Mouse (Mus musculus) embryonic facial prominence, embryonic 13.5 days (tissue): ENCODE data around the gene Gtf2f2. TPM values are rescaled to one million over a fixed set of nuclear protein-coding genes. Genes with fewer than 3 reads are reported as not detected.
A peak's percentile ranks its signal among the peaks of the same experiment; 100 is the strongest.

Experiments used
- ATAC-seq: fragments of 200-750 bp; cut with Nextera tagmentation; 2 replicates; pipeline ENCODE4 v1.8.0; 2017; ENCODE audit warnings: low read depth; ENCODE audit not compliant: insufficient number of reproducible peaks, insufficient read depth, low FRiP score, low TSS enrichment
- H3K27ac ChIP-seq: fragments of 300-500 bp; sonication (generic); 2 replicates; pipeline ENCODE4 v1.5.1; 2015; ENCODE audit warnings: moderate library complexity, mild to moderate bottlenecking, inconsistent platforms
- H3K27me3 ChIP-seq: fragments of 300-500 bp; sonication (generic); 2 replicates; pipeline ENCODE4 v1.6.1; 2015; ENCODE audit warnings: mild to moderate bottlenecking, inconsistent platforms
- H3K36me3 ChIP-seq: fragments of 300-500 bp; sonication (generic); 2 replicates; pipeline ENCODE4 v1.6.1; 2015; ENCODE audit warnings: mild to moderate bottlenecking, inconsistent platforms
- H3K4me1 ChIP-seq: fragments of 300-500 bp; sonication (generic); 2 replicates; pipeline ENCODE4 v1.6.1; 2015; ENCODE audit warnings: inconsistent platforms
- H3K4me2 ChIP-seq: fragments of 300-500 bp; sonication (generic); 2 replicates; pipeline ENCODE4 v1.6.1; 2015; ENCODE audit warnings: moderate library complexity, mild to moderate bottlenecking, inconsistent platforms
- H3K4me3 ChIP-seq: fragments of 300-500 bp; sonication (generic); 2 replicates; pipeline ENCODE4 v1.5.1; 2015; ENCODE audit warnings: mild to moderate bottlenecking, inconsistent platforms
- H3K9ac ChIP-seq: fragments of 300-500 bp; sonication (generic); 2 replicates; pipeline ENCODE4 v1.6.1; 2015; ENCODE audit warnings: mild to moderate bottlenecking, inconsistent platforms
- H3K9me3 ChIP-seq: fragments of 300-500 bp; sonication (generic); 2 replicates; pipeline ENCODE4 v1.6.1; 2016; ENCODE audit warnings: inconsistent platforms
- WGBS: fragments of 180-500 bp; shearing (Covaris S2); methylation state at CpG from one replicate; pipeline ENCODE4 v1.1.7; 2015; ENCODE audit warnings: mixed read lengths; 5-methylcytosine and 5-hydroxymethylcytosine counted together
- polyA plus RNA-seq: library from polyadenylated mRNA; unstranded; fragments of >200 nt; fragmentation: Nextera tagmentation; extraction: Ambion mirVana; gene quantifications from 2 replicates; pipeline ENCODE4 v1.2.1, GENCODE M21; 2015

Gtf2f2 gene
- polyA plus RNA-seq, 1 experiment from 2014 or later: 39.0 TPM

DNA sequence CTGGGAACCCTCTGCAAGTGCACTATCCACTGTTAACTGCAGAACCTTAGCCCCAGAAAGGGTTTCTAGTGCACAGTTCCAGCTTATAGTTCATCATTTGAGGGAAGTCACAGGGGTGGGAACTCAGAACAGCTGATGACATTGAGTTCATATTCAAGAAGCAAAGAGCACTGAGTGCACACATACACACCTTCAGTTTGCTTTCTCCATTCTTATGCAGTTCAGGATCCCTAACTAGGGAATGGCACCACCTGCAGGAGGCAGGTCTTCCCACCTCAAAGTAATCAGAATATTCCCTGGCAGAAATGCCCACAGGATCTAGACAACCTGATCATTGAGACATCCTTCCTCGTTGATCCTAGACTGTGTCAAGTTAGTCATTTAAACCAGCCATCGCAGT is 151.0 kb downstream of the Gtf2f2 start:
- no peak overlapping the region for H3K9ac ChIP-seq
- H3K36me3 ChIP-seq: no peaks in the 10 kb centered on the region
- no peak overlapping the region for H3K4me3 ChIP-seq
- peaks cover 13% of the 10 kb centered on the region for H3K4me1 ChIP-seq
- no peak for ATAC-seq
- no peak overlapping the region for H3K4me2 ChIP-seq
- no peak overlapping the region for H3K27ac ChIP-seq
- WGBS: 84% methylated on average over 2 of the region's 2 CpGs
- H3K9me3 ChIP-seq: no peaks in the 10 kb centered on the region
- no peaks in the 10 kb centered on the region for H3K27me3 ChIP-seq

DNA sequence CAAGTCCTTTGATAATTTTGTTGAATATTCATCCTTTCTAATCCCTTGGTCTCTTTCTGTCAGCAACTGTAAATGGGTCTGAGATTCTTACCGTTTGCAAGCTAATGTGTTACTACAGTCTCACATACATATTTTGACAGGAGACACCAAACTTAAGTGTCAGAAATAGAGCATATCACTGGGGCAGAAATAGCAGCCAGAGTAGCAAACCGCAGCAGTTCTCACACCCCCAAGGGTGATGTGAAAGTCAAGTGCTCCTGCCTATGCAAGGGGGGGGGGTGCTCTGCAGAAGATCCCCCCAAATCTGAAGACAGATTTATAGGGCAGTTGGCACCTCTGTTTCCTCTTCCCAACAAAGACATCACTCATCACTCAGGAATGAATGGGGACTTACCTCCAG is 152.5 kb downstream of the Gtf2f2 start:
- H3K4me2 ChIP-seq: no peak overlapping the region
- WGBS: 69% methylated on average over 2 of the region's 2 CpGs
- no peak for ATAC-seq
- no peak overlapping the region for H3K9ac ChIP-seq
- H3K36me3 ChIP-seq: peaks cover 9% of the 10 kb centered on the region; the same call in 1 of the 2 replicates
- H3K4me3 ChIP-seq: no peak overlapping the region
- H3K4me1 ChIP-seq: peaks cover 3% of the 10 kb centered on the region; the same call in 1 of the 2 replicates
- no peaks in the 10 kb centered on the region for H3K9me3 ChIP-seq
- H3K27me3 ChIP-seq: no peaks in the 10 kb centered on the region
- H3K27ac ChIP-seq: no peak overlapping the region

DNA sequence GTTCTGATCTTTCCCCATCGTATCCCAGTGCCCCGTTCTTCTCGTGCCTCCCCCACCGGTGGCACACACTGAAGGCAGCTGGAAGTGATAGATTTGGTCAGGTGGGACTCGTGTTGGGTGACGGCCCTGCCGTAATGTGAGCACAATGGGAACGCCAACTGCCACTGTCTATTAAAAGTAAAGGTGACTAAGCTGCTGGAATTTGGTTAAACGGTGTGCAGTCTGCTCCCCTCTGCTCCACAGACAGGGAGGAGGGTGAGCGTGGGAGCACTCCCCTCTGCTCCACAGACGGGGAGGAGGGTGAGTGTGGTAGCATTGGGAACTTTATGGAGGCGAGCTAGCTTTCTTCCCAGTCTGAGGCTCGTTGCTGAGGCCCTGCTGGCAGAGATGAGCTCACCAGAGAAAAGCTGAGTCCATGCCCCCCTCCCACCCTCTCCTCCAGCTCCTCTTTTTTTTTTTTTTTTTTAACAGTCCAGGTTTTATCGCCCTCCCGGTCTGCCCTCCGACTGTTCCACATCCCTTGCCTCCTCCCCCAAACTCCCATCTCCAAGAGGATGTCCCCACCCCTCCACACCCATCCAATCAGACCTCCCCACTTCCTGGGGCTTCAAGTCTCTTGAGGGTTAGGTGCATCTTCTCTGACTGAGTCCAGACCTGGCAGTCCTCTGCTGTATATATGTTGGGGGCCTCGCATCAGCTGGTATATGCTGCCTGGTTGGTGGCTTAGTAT is 155.2 kb downstream of the Gtf2f2 start:
- no peaks in the 10 kb centered on the region for H3K9me3 ChIP-seq
- 0 out of 2 replicates have a peak overlapping the region, but pooled peaks have one; percentile 6 for H3K9ac ChIP-seq
- H3K27me3 ChIP-seq: no peaks in the 10 kb centered on the region
- no peak overlapping the region for H3K27ac ChIP-seq
- H3K36me3 ChIP-seq: peaks cover 27% of the 10 kb centered on the region
- no peak for ATAC-seq
- H3K4me1 ChIP-seq: peaks cover 3% of the 10 kb centered on the region; the same call in 1 of the 2 replicates
- WGBS: 49% methylated on average over 17 of the region's 17 CpGs
- no peak overlapping the region for H3K4me2 ChIP-seq
- no peak overlapping the region for H3K4me3 ChIP-seq

DNA sequence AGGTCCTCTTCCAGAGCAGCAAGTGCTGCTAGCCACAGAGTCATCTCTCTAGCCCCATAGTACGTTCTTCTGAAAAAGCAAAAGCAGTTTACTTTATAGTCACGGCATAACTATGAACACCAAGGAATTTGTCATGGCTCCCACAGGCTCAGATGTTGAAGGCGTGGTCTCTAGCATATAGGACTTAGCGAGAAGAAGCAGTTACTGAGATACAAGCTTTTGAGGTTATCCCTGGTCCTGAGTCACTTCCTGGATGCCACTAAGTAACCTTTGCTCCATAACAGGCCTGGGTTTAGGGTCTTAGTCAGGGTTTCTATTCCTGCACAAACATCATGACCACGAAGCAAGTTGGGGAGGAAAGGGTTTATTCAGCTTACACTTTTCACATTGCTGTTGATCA is 158.6 kb downstream of the Gtf2f2 start:
- H3K9me3 ChIP-seq: no peaks in the 10 kb centered on the region
- H3K4me3 ChIP-seq: no peak overlapping the region
- 90% methylated on average over 5 of the region's 5 CpGs for WGBS
- peaks cover 61% of the 10 kb centered on the region for H3K36me3 ChIP-seq
- no peak overlapping the region for H3K9ac ChIP-seq
- peaks cover 10% of the 10 kb centered on the region for H3K4me1 ChIP-seq
- ATAC-seq: no peak
- H3K27me3 ChIP-seq: no peaks in the 10 kb centered on the region
- H3K4me2 ChIP-seq: no peak overlapping the region
- H3K27ac ChIP-seq: no peak overlapping the region

DNA sequence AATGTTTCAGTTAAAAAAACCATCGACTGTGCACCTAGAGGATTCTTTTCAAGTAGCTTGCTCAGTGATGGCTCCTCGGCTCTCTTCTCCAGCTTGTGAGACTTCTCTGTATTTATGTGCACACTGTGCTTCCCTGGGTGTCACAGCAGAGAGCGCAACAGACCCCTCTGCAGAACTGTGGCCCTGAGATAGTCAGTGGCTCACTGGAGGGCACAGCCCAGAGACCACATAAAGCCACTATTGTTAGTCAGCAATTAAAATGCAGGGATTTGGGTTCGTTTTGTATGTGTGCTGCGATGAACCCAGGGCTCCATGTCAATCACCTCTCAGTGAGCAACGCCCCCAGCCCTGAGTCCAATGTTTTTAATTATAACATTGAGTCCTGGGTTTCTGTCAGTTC is 159.8 kb downstream of the Gtf2f2 start:
- H3K4me2 ChIP-seq: no peak overlapping the region
- no peak overlapping the region for H3K4me3 ChIP-seq
- no peak overlapping the region for H3K9ac ChIP-seq
- peaks cover 65% of the 10 kb centered on the region for H3K36me3 ChIP-seq
- no peak overlapping the region for H3K27ac ChIP-seq
- H3K27me3 ChIP-seq: no peaks in the 10 kb centered on the region
- no peak for ATAC-seq
- no peaks in the 10 kb centered on the region for H3K9me3 ChIP-seq
- 39% methylated on average over 6 of the region's 6 CpGs for WGBS
- peaks cover 15% of the 10 kb centered on the region for H3K4me1 ChIP-seq

DNA sequence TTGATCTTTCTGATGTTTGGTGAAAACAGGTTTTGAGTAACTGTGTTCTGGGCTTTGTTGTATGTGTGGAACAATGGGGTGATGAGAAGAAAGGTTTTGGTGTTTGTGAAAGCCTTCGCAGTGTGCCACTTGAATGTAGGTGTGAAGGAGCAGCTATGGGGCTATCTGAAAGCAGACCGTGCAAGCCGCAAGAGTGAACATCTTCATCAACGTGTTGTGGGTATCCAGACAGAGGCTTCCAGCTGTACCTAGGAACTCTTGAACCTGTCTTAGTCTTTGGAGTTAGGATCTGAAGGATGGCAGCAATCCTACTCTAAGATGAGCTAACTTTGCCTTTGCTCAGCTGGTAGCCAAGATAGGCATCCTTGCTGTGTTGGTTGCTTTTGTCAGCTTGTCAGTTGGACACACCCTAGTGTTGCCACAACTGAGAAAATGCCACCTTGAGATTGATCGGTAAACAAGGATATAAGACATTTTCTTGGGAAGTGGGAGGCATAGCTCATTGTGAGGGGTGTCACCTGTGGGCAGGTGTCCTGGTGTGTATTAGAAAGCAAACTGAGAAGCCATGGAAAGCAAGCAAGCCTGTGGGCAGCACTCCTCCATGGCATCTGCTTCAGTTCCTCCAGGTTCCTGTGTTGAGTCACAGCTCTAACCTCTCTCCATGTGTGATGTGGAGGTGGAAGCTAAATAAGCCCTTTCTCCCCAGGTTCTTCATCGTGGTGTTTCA is 160.7 kb downstream of the Gtf2f2 start:
- 86% methylated on average over 6 of the region's 6 CpGs for WGBS
- no peaks in the 10 kb centered on the region for H3K27me3 ChIP-seq

DNA sequence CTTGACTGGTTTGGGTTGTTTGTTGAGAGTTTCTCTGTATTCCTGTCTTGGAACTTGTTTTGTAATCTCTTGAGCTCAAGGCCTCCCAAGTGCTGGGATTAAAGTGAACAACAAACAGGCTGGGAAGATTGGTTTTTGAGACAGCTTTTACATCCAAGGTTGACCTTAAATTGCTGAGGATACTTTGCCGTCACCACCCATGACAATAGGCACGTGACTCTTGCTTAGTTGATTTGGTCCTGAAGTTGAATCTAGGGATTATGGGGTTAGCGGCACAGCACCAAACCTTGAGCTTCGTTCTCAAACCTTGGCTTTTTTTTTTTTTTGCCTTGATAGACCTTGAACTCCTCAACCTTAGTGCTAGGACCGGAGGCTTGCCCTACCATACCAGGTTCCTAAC is 161.4 kb downstream of the Gtf2f2 start:
- ATAC-seq: no peak
- H3K27me3 ChIP-seq: no peaks in the 10 kb centered on the region
- H3K36me3 ChIP-seq: peaks cover 64% of the 10 kb centered on the region
- H3K4me1 ChIP-seq: peaks cover 13% of the 10 kb centered on the region
- 80% methylated on average over 5 of the region's 5 CpGs for WGBS
- H3K27ac ChIP-seq: no peak overlapping the region
- H3K4me3 ChIP-seq: no peak overlapping the region
- H3K9me3 ChIP-seq: no peaks in the 10 kb centered on the region
- no peak overlapping the region for H3K4me2 ChIP-seq
- H3K9ac ChIP-seq: no peak overlapping the region

More for the DNA sequence above, 160.7 kb downstream of the Gtf2f2 start:
- Histone ChIP-seq H3K4me2 (no peak overlapping the region), H3K4me1 (peaks cover 12% of the 10 kb centered on the region), H3K4me3 (no peak overlapping the region), H3K27ac (no peak overlapping the region), H3K9ac (no peak overlapping the region), H3K9me3 (no peaks in the 10 kb centered on the region), H3K36me3 (peaks cover 65% of the 10 kb centered on the region)
- ATAC-seq: no peak

DNA sequence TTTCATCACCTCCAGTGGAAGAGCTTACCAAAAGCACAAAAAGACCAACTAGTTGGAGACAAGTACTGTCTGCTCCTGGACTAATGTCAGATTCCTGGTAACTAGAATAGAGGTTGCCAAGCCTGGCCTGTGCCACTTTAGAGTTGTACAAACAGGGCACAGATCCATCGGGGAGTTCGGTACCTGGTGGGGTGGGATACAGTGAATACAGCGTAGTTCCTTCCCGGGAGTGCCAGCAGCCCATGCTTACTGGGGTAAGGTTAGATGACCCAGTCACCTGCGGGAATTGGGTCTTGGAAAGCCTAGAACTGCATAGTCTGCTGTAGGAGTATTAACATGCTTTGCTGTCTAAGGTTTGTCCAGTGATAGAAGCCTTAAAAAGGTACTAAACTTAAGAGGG is 162.2 kb downstream of the Gtf2f2 start:
- H3K4me2 ChIP-seq: no peak overlapping the region
- WGBS: 95% methylated on average over 5 of the region's 5 CpGs
- no peak overlapping the region for H3K9ac ChIP-seq
- H3K27me3 ChIP-seq: no peaks in the 10 kb centered on the region
- H3K9me3 ChIP-seq: no peaks in the 10 kb centered on the region
- ATAC-seq: no peak
- H3K36me3 ChIP-seq: peaks cover 60% of the 10 kb centered on the region
- H3K27ac ChIP-seq: no peak overlapping the region
- H3K4me3 ChIP-seq: no peak overlapping the region
- peaks cover 16% of the 10 kb centered on the region for H3K4me1 ChIP-seq

DNA sequence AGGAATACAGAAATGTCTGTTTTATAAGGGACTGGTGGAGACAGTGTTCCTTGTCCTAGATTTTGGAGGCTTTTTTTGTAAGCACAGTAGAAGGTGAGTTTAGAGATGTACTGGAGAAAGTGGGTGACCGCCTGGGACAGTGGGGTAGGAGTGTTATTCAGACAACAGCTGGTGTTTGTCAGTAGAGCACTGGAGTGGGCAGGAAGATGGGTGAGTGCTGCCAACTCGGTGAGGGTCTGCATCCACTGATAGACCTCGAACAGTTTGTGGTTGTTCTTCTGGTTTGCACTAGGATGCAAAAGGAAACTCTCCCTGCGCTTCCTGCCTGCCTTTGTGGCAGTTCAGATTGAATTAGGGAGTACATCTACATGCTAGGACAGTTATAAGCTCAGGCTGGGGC is 163.0 kb downstream of the Gtf2f2 start:
- ATAC-seq: no peak
- WGBS: 90% methylated on average over 4 of the region's 4 CpGs
- Histone ChIP-seq H3K36me3 (peaks cover 57% of the 10 kb centered on the region), H3K9me3 (no peaks in the 10 kb centered on the region), H3K4me2 (no peak overlapping the region), H3K27me3 (no peaks in the 10 kb centered on the region), H3K9ac (no peak overlapping the region), H3K27ac (no peak overlapping the region), H3K4me3 (no peak overlapping the region), H3K4me1 (peaks cover 16% of the 10 kb centered on the region)

Other genes starting within 250 kb of the Gtf2f2 start
- 4.8 and 5.8 TPM in 2 replicates for gene Slc25a30, start 223.8 kb downstream of the Gtf2f2 start, polyA plus RNA-seq
- 1,146 and 1,171 TPM in 2 replicates for gene Tpt1, start 165.8 kb downstream of the Gtf2f2 start, polyA plus RNA-seq
- 1.2 and 1.6 TPM in 2 replicates for gene Kctd4, start 55.9 kb downstream of the Gtf2f2 start, polyA plus RNA-seq
- 12.7 and 14.0 TPM in 2 replicates for gene Gpalpp1, start 99.9 kb upstream of the Gtf2f2 start, polyA plus RNA-seq
- gene Nufip1, start 100.0 kb upstream of the Gtf2f2 start, polyA plus RNA-seq: 16.7 and 18.0 TPM in 2 replicates